Mouse (Mus musculus): Measurements from ENCODE around the gene Ppp3ca. TPM values are rescaled to one million over a fixed set of nuclear protein-coding genes. Genes with fewer than 3 reads are reported as not detected.

The Ppp3ca gene
- polyA plus RNA-seq, 1 experiment from 2014 or later: 190 TPM

- H3K4me2 ChIP-seq: no peak overlapping the region
- H3K9me3 ChIP-seq (replicated peaks): no peaks in the 10 kb centered on the region
- no peaks in the 10 kb centered on the region for H3K27me3 ChIP-seq (replicated peaks)
- H3K27ac ChIP-seq (replicated peaks): no peak overlapping the region
- H3K4me1 ChIP-seq: 0 out of 2 replicates have a peak, but pooled peaks cover 3% of the 10 kb centered on the region
- ATAC-seq (ENCODE audit: low FRiP score): peak; percentile 53
- no peak overlapping the region for H3K4me3 ChIP-seq (replicated peaks)
- 81% methylated on average over 18 of the region's 18 CpGs for WGBS
- H3K36me3 ChIP-seq: peaks cover 12% of the 10 kb centered on the region; the same call in 1 of the 2 replicates
- H3K9ac ChIP-seq (replicated peaks): no peak overlapping the region
These were observed 232.9 kb downstream of the Ppp3ca start for GRCm38 (mm10) chr3:136902776-136903175.

DNA sequence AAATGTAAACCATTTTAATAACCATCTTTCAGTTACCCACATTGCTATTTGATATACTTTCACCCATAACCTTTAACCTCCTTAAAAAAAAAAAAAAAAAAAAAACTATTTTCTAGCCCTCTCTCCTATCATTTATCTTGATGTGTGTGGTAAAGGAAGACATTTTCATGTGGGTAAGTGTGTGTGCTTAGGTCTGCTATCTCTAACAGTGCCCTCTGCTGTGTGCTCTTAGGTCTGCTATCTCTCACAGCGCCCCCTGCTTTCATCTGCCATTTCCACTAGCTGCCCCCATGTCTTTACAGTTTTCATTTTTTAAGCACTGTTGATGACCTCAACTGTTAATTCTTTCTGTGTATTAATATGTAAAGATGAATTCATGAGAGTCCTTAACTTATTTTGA is 235.7 kb downstream of the Ppp3ca start:
- WGBS: 73% methylated on average over 1 of the region's 1 CpGs
- ATAC-seq (ENCODE audit: low FRiP score): no peak
- no peaks in the 10 kb centered on the region for H3K27me3 ChIP-seq (replicated peaks)
- H3K27ac ChIP-seq (replicated peaks): no peak overlapping the region
- no peak overlapping the region for H3K4me3 ChIP-seq (replicated peaks)
- H3K9me3 ChIP-seq (replicated peaks): no peaks in the 10 kb centered on the region
- H3K9ac ChIP-seq (replicated peaks): no peak overlapping the region
- H3K4me2 ChIP-seq: no peak overlapping the region
- H3K4me1 ChIP-seq: no peaks in the 10 kb centered on the region
- H3K36me3 ChIP-seq: peaks cover 24% of the 10 kb centered on the region

GRCm38 (mm10) chr3:136909534-136909933 is 239.6 kb downstream of the Ppp3ca start:
- no peaks in the 10 kb centered on the region for H3K4me1 ChIP-seq
- no peak overlapping the region for H3K9ac ChIP-seq (replicated peaks)
- WGBS: 36% methylated on average over 3 of the region's 3 CpGs
- H3K4me3 ChIP-seq (replicated peaks): no peak overlapping the region
- H3K4me2 ChIP-seq: no peak overlapping the region
- peaks cover 16% of the 10 kb centered on the region for H3K36me3 ChIP-seq
- no peak overlapping the region for H3K27ac ChIP-seq (replicated peaks)
- no peaks in the 10 kb centered on the region for H3K27me3 ChIP-seq (replicated peaks)
- no peaks in the 10 kb centered on the region for H3K9me3 ChIP-seq (replicated peaks)
- no peak for ATAC-seq (ENCODE audit: low FRiP score)

GRCm38 (mm10) chr3:136911276-136911675 is 241.4 kb downstream of the Ppp3ca start:
- H3K4me1 ChIP-seq: no peaks in the 10 kb centered on the region
- no peak for ATAC-seq (ENCODE audit: low FRiP score)
- H3K9me3 ChIP-seq (replicated peaks): no peaks in the 10 kb centered on the region
- no peak overlapping the region for H3K9ac ChIP-seq (replicated peaks)
- peaks cover 14% of the 10 kb centered on the region for H3K36me3 ChIP-seq
- 92% methylated on average over 8 of the region's 8 CpGs for WGBS
- H3K27ac ChIP-seq (replicated peaks): no peak overlapping the region
- H3K4me3 ChIP-seq (replicated peaks): no peak overlapping the region
- no peaks in the 10 kb centered on the region for H3K27me3 ChIP-seq (replicated peaks)
- H3K4me2 ChIP-seq: no peak overlapping the region

GRCm38 (mm10) chr3:136917080-136917479 is 247.2 kb downstream of the Ppp3ca start:
- H3K36me3 ChIP-seq: peaks cover 11% of the 10 kb centered on the region
- H3K4me2 ChIP-seq: no peak overlapping the region
- H3K27ac ChIP-seq (replicated peaks): no peak overlapping the region
- H3K9me3 ChIP-seq (replicated peaks): no peaks in the 10 kb centered on the region
- no peak overlapping the region for H3K4me3 ChIP-seq (replicated peaks)
- 73% methylated on average over 7 of the region's 7 CpGs for WGBS
- no peak overlapping the region for H3K9ac ChIP-seq (replicated peaks)
- no peak for ATAC-seq (ENCODE audit: low FRiP score)
- no peaks in the 10 kb centered on the region for H3K27me3 ChIP-seq (replicated peaks)
- H3K4me1 ChIP-seq: no peaks in the 10 kb centered on the region

DNA sequence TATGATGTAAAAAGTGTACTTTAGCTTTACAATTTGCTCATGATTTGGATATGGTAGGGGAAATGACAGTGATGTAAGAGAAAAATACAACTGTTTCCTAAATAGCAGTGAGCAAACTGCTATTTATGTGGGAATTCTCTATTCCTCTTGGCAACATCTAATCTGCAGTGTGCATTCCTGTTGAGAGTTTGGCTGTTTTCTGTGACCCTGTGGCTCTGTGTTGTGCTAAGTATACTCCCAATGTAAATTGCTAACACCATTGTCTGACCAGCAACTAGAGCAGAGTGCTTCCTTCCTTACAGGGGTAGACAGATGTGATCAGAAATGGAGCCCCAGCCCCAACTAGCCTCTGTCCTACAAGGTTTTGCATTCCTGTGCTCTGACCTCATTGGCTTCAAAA is 263.1 kb downstream of the Ppp3ca start:
- Histone ChIP-seq H3K27ac (replicated peaks) (no peak overlapping the region), H3K36me3 (peaks cover 23% of the 10 kb centered on the region), H3K4me1 (no peaks in the 10 kb centered on the region), H3K4me3 (replicated peaks) (no peak overlapping the region), H3K9ac (replicated peaks) (no peak overlapping the region), H3K27me3 (replicated peaks) (no peaks in the 10 kb centered on the region), H3K9me3 (replicated peaks) (no peaks in the 10 kb centered on the region), H3K4me2 (no peak overlapping the region)
- ATAC-seq (ENCODE audit: low FRiP score): no peak

GRCm38 (mm10) chr3:136940733-136941601 is 271.0 kb downstream of the Ppp3ca start:
- H3K4me2 ChIP-seq: no peak overlapping the region
- WGBS: 81% methylated on average over 7 of the region's 7 CpGs
- H3K9me3 ChIP-seq (replicated peaks): no peaks in the 10 kb centered on the region

GRCm38 (mm10) chr3:136941602-136941926 is 271.6 kb downstream of the Ppp3ca start:
- H3K27me3 ChIP-seq (replicated peaks): no peaks in the 10 kb centered on the region
- no peak overlapping the region for H3K4me2 ChIP-seq
- ATAC-seq (ENCODE audit: low FRiP score): no peak
- 89% methylated on average over 3 of the region's 3 CpGs for WGBS
- no peak overlapping the region; the same call in 1 of the 2 replicates for H3K27ac ChIP-seq (replicated peaks)
- H3K4me3 ChIP-seq (replicated peaks): no peak overlapping the region
- no peaks in the 10 kb centered on the region for H3K4me1 ChIP-seq
- no peak overlapping the region for H3K9ac ChIP-seq (replicated peaks)
- no peaks in the 10 kb centered on the region for H3K9me3 ChIP-seq (replicated peaks)
- 0 out of 2 replicates have a peak, but pooled peaks cover 3% of the 10 kb centered on the region for H3K36me3 ChIP-seq

More at GRCm38 (mm10) chr3:136940733-136941601, 271.0 kb downstream of the Ppp3ca start:
- Histone ChIP-seq H3K27me3 (replicated peaks) (no peaks in the 10 kb centered on the region), H3K27ac (replicated peaks) (no peak overlapping the region), H3K4me1 (no peaks in the 10 kb centered on the region), H3K4me3 (replicated peaks) (no peak overlapping the region), H3K36me3 (0 out of 2 replicates have a peak, but pooled peaks cover 3% of the 10 kb centered on the region), H3K9ac (replicated peaks) (no peak overlapping the region)
- no peak for ATAC-seq (ENCODE audit: low FRiP score)

DNA sequence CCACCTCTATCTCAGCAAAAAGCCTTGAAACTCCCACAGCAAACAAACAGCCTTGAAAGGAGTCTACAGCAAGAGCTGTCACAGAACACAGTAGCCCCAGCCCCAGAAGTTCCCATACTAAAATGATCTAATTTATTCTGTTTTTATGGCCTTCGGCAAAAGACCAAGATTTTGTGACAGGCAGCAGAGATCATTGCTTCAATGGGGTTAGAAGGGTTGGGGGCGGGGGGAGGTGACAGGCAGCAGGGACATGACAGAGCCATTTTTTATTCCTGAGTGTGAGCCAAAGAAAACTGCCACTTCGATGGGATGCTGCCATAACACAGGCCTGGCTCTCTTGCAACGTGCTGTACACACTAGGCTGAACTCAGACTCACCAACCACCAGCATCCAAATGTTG is 275.6 kb downstream of the Ppp3ca start:
- Histone ChIP-seq H3K4me2 (no peak overlapping the region), H3K27ac (replicated peaks) (no peak overlapping the region), H3K4me3 (replicated peaks) (no peak overlapping the region), H3K4me1 (no peaks in the 10 kb centered on the region), H3K9me3 (replicated peaks) (no peaks in the 10 kb centered on the region), H3K36me3 (no peaks in the 10 kb centered on the region), H3K27me3 (replicated peaks) (no peaks in the 10 kb centered on the region), H3K9ac (replicated peaks) (no peak overlapping the region)
- 61% methylated on average over 4 of the region's 4 CpGs for WGBS
- ATAC-seq (ENCODE audit: low FRiP score): no peak

DNA sequence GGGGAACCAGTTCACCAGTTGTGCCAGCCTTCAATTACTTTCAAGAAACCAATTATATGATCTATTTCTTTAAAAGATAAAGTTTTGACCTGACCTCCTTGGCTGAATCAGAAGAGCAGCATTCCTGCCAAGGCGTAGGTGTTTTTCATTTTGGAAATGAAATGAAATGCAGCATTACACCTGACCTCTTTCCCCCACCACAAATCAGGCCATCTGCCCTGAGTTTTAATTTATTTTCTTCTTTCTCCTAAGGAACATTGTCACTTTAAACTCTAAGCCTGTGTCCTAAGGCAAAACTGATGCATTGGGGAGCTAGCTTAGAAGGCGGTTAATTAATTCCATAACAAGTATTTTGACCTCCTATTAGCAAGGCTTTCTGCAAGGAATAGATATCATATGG is 276.7 kb downstream of the Ppp3ca start:
- Histone ChIP-seq H3K9ac (replicated peaks) (no peak overlapping the region), H3K4me2 (no peak overlapping the region), H3K27ac (replicated peaks) (no peak overlapping the region), H3K4me1 (no peaks in the 10 kb centered on the region), H3K9me3 (replicated peaks) (no peaks in the 10 kb centered on the region), H3K36me3 (no peaks in the 10 kb centered on the region), H3K4me3 (replicated peaks) (no peak overlapping the region), H3K27me3 (replicated peaks) (no peaks in the 10 kb centered on the region)
- 96% methylated on average over 2 of the region's 2 CpGs for WGBS
- ATAC-seq (ENCODE audit: low FRiP score): no peak

GRCm38 (mm10) chr3:136948142-136948541 is 278.2 kb downstream of the Ppp3ca start:
- Histone ChIP-seq H3K27ac (replicated peaks) (no peak overlapping the region), H3K9ac (replicated peaks) (no peak overlapping the region), H3K27me3 (replicated peaks) (no peaks in the 10 kb centered on the region), H3K4me2 (no peak overlapping the region), H3K36me3 (no peaks in the 10 kb centered on the region), H3K4me1 (no peaks in the 10 kb centered on the region), H3K9me3 (replicated peaks) (no peaks in the 10 kb centered on the region), H3K4me3 (replicated peaks) (no peak overlapping the region)
- WGBS: 95% methylated on average over 4 of the region's 4 CpGs
- no peak for ATAC-seq (ENCODE audit: low FRiP score)

- ATAC-seq (ENCODE audit: low FRiP score): no peak
- Histone ChIP-seq H3K27ac (replicated peaks) (no peak overlapping the region), H3K9me3 (replicated peaks) (no peaks in the 10 kb centered on the region), H3K27me3 (replicated peaks) (no peaks in the 10 kb centered on the region), H3K4me2 (no peak overlapping the region), H3K9ac (replicated peaks) (no peak overlapping the region), H3K36me3 (no peaks in the 10 kb centered on the region), H3K4me3 (replicated peaks) (no peak overlapping the region), H3K4me1 (no peaks in the 10 kb centered on the region)
- WGBS: 94% methylated on average over 1 of the region's 1 CpGs
These were observed 281.9 kb downstream of the Ppp3ca start for GRCm38 (mm10) chr3:136951792-136952191.
